Mouse (Mus musculus) liver, adult 2 months (tissue): ENCODE results near the gene Timm22.

Experiments used
- CTCF ChIP-seq: fragments of 200-500 bp; IDR thresholded peaks from 2 replicates; pipeline ENCODE4 v1.5.1; 2011; ENCODE audit warnings: low read depth, low read length, control low read depth
- POLR2A ChIP-seq: fragments of 200-500 bp; IDR thresholded peaks from 2 replicates; pipeline ENCODE4 v1.6.1; 2011; ENCODE audit warnings: low read length, control low read depth; ENCODE audit not compliant: insufficient read depth; ENCODE audit errors: extremely low read depth

GRCm38 (mm10) chr11:76388711-76389110 is 18.0 kb upstream of the Timm22 start:
- TF ChIP-seq CTCF = no peak
- no peak for TF ChIP-seq POLR2A
